Mouse (Mus musculus) heart, postnatal 0 days (tissue): ENCODE measurements at regions not wholly inside any gene's neighbourhood (a gene's known extent, or its start where the extent isn't known, plus 50 kb on each side); places are given as distances from the start of the nearest gene placed in this dataset.

Experiments
- CTCF ChIP-seq: IDR thresholded peaks from 2 replicates; pipeline ENCODE4 v1.5.1; 2016; ENCODE audit warnings: antibody characterized with exemption, control low read depth, low read depth
- EP300 ChIP-seq: IDR thresholded peaks from 2 replicates; pipeline ENCODE4 v1.6.1; 2016; ENCODE audit warnings: antibody characterized with exemption, low read depth

DNA sequence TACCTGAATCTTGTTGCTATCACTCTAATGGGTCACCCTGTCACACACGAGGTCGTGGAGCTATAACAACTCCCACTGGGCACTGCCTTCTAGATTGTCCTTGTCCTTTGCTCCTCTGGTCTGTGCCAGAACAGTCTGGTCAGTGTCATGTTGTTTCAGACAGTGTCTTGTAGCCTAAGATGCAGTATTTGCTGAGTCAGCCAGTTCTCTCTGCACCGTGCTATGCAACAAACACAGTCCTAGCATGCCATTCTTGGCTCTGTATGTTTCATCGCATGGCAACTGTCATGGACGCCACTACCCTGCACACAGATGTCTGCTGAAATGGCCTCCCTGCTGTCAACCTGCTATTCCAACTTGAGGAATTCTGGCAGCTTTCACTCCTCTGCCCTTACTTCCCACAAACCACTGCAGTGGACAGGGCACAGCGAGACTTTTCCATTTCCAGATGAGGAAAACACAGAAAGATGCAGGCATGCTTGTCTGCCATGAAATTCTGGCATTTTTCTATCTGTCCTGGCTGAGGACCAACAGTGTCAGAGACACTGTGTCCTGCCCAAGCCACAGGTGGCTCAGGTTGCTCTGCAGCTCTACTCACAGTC lies 117.3 kb upstream of the Slc22a23 start:
- TF ChIP-seq CTCF, result no peak
- TF ChIP-seq EP300, result no peak
